Mouse (Mus musculus): Measurements from ENCODE around the gene Skil. TPM values are rescaled to one million over a fixed set of nuclear protein-coding genes. Genes with fewer than 3 reads are reported as not detected.

Skil gene
- 7.9 and 8.2 TPM in 2 replicates for polyA plus RNA-seq (2015; fragmentation: Nextera tagmentation; extraction: Ambion mirVana)

DNA sequence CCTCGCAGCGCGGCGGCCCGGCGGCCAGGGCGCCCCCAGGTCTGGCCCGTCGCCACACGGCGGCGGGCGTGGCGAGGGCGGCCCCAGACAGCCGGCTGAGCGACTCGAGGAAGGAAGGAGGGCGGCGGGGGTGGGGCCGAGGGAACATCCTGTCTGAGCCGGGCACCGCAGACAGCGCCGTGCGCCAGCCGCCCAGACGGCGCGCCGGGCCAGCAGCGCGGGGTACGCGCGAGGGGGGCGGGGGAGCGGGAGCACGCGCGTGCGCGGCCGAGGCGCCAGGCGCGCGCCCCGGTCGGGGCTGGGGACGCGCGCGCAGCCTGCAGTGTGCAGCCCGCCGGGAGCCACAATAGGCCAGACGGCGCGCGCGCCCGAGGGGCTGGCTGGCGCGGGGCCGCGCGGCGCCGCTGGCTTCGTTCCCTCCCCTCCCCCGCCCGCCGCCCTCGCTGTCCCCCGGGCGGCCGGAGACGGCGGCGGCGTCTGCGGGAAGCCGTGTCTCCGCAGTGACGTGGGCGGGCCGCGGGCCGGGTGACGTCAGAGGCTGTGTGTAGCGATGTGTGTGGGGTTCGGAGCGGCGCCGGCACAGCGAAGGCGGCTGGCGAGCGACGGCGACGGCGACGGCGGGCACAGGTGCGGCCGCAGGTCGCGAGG, at the start of gene Skil:
Gene Skil (plus strand): TSS at position 528 of the 648 bp plus-strand sequence.

GRCm38 (mm10) chr3:31149706-31150105, 54.8 kb downstream of the Skil start, which contains the start of gene Cldn11:
Cldn11 (plus strand) TSS chr3:31149920.

Other genes with a start within 250 kb of the Skil start
- gene Gpr160, start 239.1 kb upstream of the Skil start, polyA plus RNA-seq (2015; fragmentation: Nextera tagmentation; extraction: Ambion mirVana): 3.2 and 6.2 TPM in 2 replicates
- 3.7 and 3.8 TPM in 2 replicates for gene Phc3, start 125.6 kb upstream of the Skil start, polyA plus RNA-seq (2015; fragmentation: Nextera tagmentation; extraction: Ambion mirVana)
- gene Prkci, start 99.3 kb upstream of the Skil start, polyA plus RNA-seq (2015; fragmentation: Nextera tagmentation; extraction: Ambion mirVana): 7.9 and 8.9 TPM in 2 replicates
- gene Cldn11, start 54.9 kb downstream of the Skil start, polyA plus RNA-seq (2015; fragmentation: Nextera tagmentation; extraction: Ambion mirVana): 2.3 and 2.9 TPM in 2 replicates
- gene Slc7a14, start 215.3 kb downstream of the Skil start, polyA plus RNA-seq (2015; fragmentation: Nextera tagmentation; extraction: Ambion mirVana): 0.01 and 0.03 TPM in 2 replicates

Data from skeletal muscle tissue, postnatal 0 days (tissue).